Mouse (Mus musculus) limb, embryonic 14.5 days (tissue): Measurements from ENCODE around the gene Zbtb42. TPM values are rescaled to one million over a fixed set of nuclear protein-coding genes. Genes with fewer than 3 reads are reported as not detected.

Experiments used
- ATAC-seq: fragments of 200-750 bp; cut with Nextera tagmentation; 2 replicates; pipeline ENCODE4 v1.8.0; 2017; ENCODE audit warnings: low read depth, moderate number of reproducible peaks, moderate TSS enrichment; ENCODE audit not compliant: low FRiP score
- DNase-seq: peaks from one replicate; pipeline ENCODE4 v3.0.0-alpha.2; 2015; ENCODE audit warnings: low spot score
- H3K27ac ChIP-seq: fragments of 300-500 bp; sonication (generic); replicated peaks from 2 replicates; pipeline ENCODE4 v1.5.1; 2014; ENCODE audit warnings: low read depth, mild to moderate bottlenecking, low read length, moderate library complexity, mixed read lengths
- H3K27me3 ChIP-seq: fragments of 300-500 bp; sonication (generic); 2 replicates; pipeline ENCODE4 v1.6.1; 2014; ENCODE audit warnings: low read length, mixed read lengths; ENCODE audit not compliant: control insufficient read depth, insufficient read depth
- H3K36me3 ChIP-seq: fragments of 300-500 bp; sonication (generic); 2 replicates; pipeline ENCODE4 v1.6.1; 2014; ENCODE audit warnings: mild to moderate bottlenecking, low read length, moderate library complexity, mixed read lengths; ENCODE audit not compliant: control insufficient read depth, insufficient read depth
- H3K4me1 ChIP-seq: fragments of 300-500 bp; sonication (generic); 2 replicates; pipeline ENCODE4 v1.6.1; 2014; ENCODE audit warnings: antibody characterized with exemption, low read length, mixed read lengths; ENCODE audit not compliant: control insufficient read depth, insufficient read depth
- H3K4me2 ChIP-seq: fragments of 300-500 bp; sonication (generic); replicated peaks from 2 replicates; pipeline ENCODE4 v1.6.1; 2014; ENCODE audit warnings: low read depth, mild to moderate bottlenecking, low read length, moderate library complexity; ENCODE audit not compliant: severe bottlenecking
- H3K4me3 ChIP-seq: fragments of 300-500 bp; sonication (generic); replicated peaks from 2 replicates; pipeline ENCODE4 v1.5.1; 2014; ENCODE audit warnings: low read length
- H3K9ac ChIP-seq: fragments of 300-500 bp; sonication (generic); 2 replicates; pipeline ENCODE4 v1.6.1; 2014; ENCODE audit warnings: mild to moderate bottlenecking, low read depth, low read length, moderate library complexity; ENCODE audit not compliant: severe bottlenecking
- H3K9me3 ChIP-seq: fragments of 300-500 bp; sonication (generic); 2 replicates; pipeline ENCODE4 v1.6.1; 2016; ENCODE audit warnings: low read length; ENCODE audit not compliant: control insufficient read depth
- POLR2A ChIP-seq: fragments of 200-500 bp; IDR thresholded peaks from 2 replicates; pipeline ENCODE4 v1.8.0; 2012; ENCODE audit warnings: inconsistent platforms, mild to moderate bottlenecking, moderate library complexity, borderline replicate concordance; ENCODE audit not compliant: insufficient read depth, insufficient read length; ENCODE audit errors: extremely low read depth
- WGBS: fragments of 180-500 bp; shearing (Covaris S2); extraction: QIAGEN DNeasy Blood & Tissue Kit; methylation state at CpG from one replicate; pipeline ENCODE4 v1.1.7; 2014; 5-methylcytosine and 5-hydroxymethylcytosine counted together
- polyA plus RNA-seq, 2 experiments: library from polyadenylated mRNA; depleted of rRNA in 1 of 2; stranded (reverse) in 1 of 2; unstranded in 1 of 2; fragments of >200 nt; fragmentation: Nextera tagmentation in 1 of 2; extraction: Ambion mirVana in 1 of 2; gene quantifications; 2 replicates each; pipeline versions ENCODE4 v1.2.1 to v1.2.3; 2012 to 2014

Zbtb42 gene
- polyA plus RNA-seq, 2 experiments = 2.5 TPM

DNA sequence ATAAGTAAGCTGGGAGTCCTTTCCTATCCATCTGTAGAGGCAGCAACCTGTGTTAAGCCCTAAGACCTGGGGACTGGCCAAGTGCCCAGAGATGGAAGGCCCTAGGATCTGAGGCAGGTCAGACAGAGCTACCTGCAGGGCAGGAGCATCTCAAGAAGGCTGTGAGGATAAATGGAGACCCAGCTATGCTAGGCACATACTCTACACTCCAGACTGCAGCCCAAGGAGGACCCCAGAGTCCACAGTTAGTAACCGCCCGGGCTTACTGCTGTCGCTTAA is 17.4 kb upstream of the Zbtb42 start:
- 0 out of 2 replicates have a peak overlapping the region, but pooled peaks have one; percentile 14 for H3K4me3 ChIP-seq
- DNase-seq = no peak
- H3K27ac ChIP-seq = peak overlapping the region; percentile 87
- H3K9me3 ChIP-seq = no peaks in the 10 kb centered on the region
- peak overlapping the region; percentile 39 for H3K4me2 ChIP-seq
- 91% methylated on average over 3 of the region's 3 CpGs for WGBS
- no peak for TF ChIP-seq POLR2A
- H3K9ac ChIP-seq = peak overlapping the region; percentile 36; the same call in 1 of the 2 replicates
- H3K4me1 ChIP-seq = peaks cover 59% of the 10 kb centered on the region
- peaks cover 90% of the 10 kb centered on the region for H3K36me3 ChIP-seq
- no peaks in the 10 kb centered on the region for H3K27me3 ChIP-seq
- 0 out of 2 replicates have a peak, but pooled peaks have one; percentile 0 for ATAC-seq

GRCm38 (mm10) chr12:112661851-112662250 is 16.8 kb upstream of the Zbtb42 start:
- peak overlapping the region; percentile 8; the same call in 1 of the 2 replicates for H3K9ac ChIP-seq
- H3K27ac ChIP-seq = peak overlapping the region; percentile 87
- TF ChIP-seq POLR2A = no peak
- peaks cover 65% of the 10 kb centered on the region for H3K4me1 ChIP-seq
- no peak for ATAC-seq
- 79% methylated on average over 9 of the region's 9 CpGs for WGBS
- DNase-seq = no peak
- no peak overlapping the region for H3K4me3 ChIP-seq
- no peaks in the 10 kb centered on the region for H3K27me3 ChIP-seq
- H3K4me2 ChIP-seq = no peak overlapping the region
- H3K36me3 ChIP-seq = peaks cover 90% of the 10 kb centered on the region
- no peaks in the 10 kb centered on the region for H3K9me3 ChIP-seq

GRCm38 (mm10) chr12:112663303-112663702 is 15.3 kb upstream of the Zbtb42 start:
- no peak for TF ChIP-seq POLR2A
- Histone ChIP-seq H3K9ac (no peak overlapping the region), H3K27ac (0 out of 2 replicates have a peak overlapping the region, but pooled peaks have one; percentile 26), H3K27me3 (no peaks in the 10 kb centered on the region), H3K4me3 (no peak overlapping the region), H3K4me1 (peaks cover 66% of the 10 kb centered on the region), H3K9me3 (no peaks in the 10 kb centered on the region), H3K4me2 (no peak overlapping the region), H3K36me3 (peaks cover 88% of the 10 kb centered on the region)
- DNase-seq = no peak
- 84% methylated on average over 10 of the region's 11 CpGs for WGBS
- no peak for ATAC-seq

- Histone ChIP-seq H3K36me3 (peaks cover 88% of the 10 kb centered on the region), H3K4me3 (no peak overlapping the region), H3K27ac (0 out of 2 replicates have a peak overlapping the region, but pooled peaks have one; percentile 26), H3K9ac (no peak overlapping the region), H3K9me3 (no peaks in the 10 kb centered on the region), H3K4me2 (no peak overlapping the region), H3K27me3 (no peaks in the 10 kb centered on the region), H3K4me1 (peaks cover 66% of the 10 kb centered on the region)
- no peak for TF ChIP-seq POLR2A
- ATAC-seq (no peak), DNase-seq (no peak)
- 84% methylated on average over 12 of the region's 12 CpGs for WGBS
Measured at GRCm38 (mm10) chr12:112663716-112664115, 14.9 kb upstream of the Zbtb42 start.

GRCm38 (mm10) chr12:112664124-112664523 is 14.5 kb upstream of the Zbtb42 start:
- WGBS = 44% methylated on average over 2 of the region's 2 CpGs
- Histone ChIP-seq H3K9ac (no peak overlapping the region), H3K4me2 (no peak overlapping the region), H3K27ac (no peak overlapping the region), H3K4me1 (peaks cover 66% of the 10 kb centered on the region), H3K9me3 (no peaks in the 10 kb centered on the region), H3K4me3 (no peak overlapping the region), H3K36me3 (peaks cover 88% of the 10 kb centered on the region), H3K27me3 (no peaks in the 10 kb centered on the region)
- TF ChIP-seq POLR2A = no peak
- ATAC-seq (no peak), DNase-seq (no peak)

DNA sequence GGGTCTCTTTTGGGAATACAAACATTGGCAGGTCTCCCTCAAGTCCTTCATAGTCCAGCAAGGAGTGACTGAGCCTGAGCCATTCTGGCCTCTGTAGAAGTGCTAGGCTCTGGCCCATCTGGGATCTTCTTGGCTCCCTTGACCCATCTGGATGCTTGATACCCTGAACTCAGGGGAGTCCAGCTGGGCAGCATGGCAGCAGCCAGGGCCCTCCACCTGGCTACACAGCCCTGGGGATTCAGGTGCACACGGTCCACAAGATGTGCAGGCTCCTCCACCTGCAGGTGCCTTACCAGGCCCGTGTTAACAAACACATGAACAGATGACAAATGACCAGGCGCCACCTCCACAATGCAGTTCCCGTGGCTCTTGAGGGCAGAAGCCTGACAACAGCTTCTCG is 14.0 kb upstream of the Zbtb42 start:
- peaks cover 88% of the 10 kb centered on the region for H3K36me3 ChIP-seq
- H3K4me1 ChIP-seq = peaks cover 66% of the 10 kb centered on the region
- H3K4me3 ChIP-seq = no peak overlapping the region
- no peak for ATAC-seq
- no peak for DNase-seq
- WGBS = 65% methylated on average over 5 of the region's 5 CpGs
- H3K27me3 ChIP-seq = no peaks in the 10 kb centered on the region
- no peaks in the 10 kb centered on the region for H3K9me3 ChIP-seq
- no peak overlapping the region for H3K4me2 ChIP-seq
- H3K27ac ChIP-seq = no peak overlapping the region
- TF ChIP-seq POLR2A = no peak
- H3K9ac ChIP-seq = no peak overlapping the region
